Mouse (Mus musculus) CH12.LX (cell line): ENCODE data around the gene Lgals4. TPM values are rescaled to one million over a fixed set of nuclear protein-coding genes. Genes with fewer than 3 reads are reported as not detected.

Experiments
- DNase-seq: peaks from one replicate; pipeline ENCODE4 v3.0.0-alpha.2; 2013; ENCODE audit errors: extremely low read depth
- H3K27ac ChIP-seq: 2 replicates; pipeline ENCODE4 v1.5.1; 2012; ENCODE audit warnings: low read depth, mild to moderate bottlenecking, control low read depth, moderate library complexity; ENCODE audit not compliant: insufficient read depth
- H3K27me3 ChIP-seq: replicated peaks from 2 replicates; pipeline ENCODE3; 2012; ENCODE audit warnings: inconsistent platforms
- H3K36me3 ChIP-seq, 2 experiments: replicated peaks in 1 of 2; 2 replicates each; pipeline versions ENCODE3 to v1.6.1; 2012; ENCODE audit warnings: inconsistent platforms in 1 of 2, low read length in 1 of 2, mild to moderate bottlenecking in 1 of 2, mixed read lengths in 1 of 2, moderate library complexity in 1 of 2; ENCODE audit not compliant: control insufficient read depth in 1 of 2, insufficient read depth in 1 of 2
- H3K4me1 ChIP-seq, 2 experiments: 2 replicates each; pipeline ENCODE4 v1.6.1; 2012; ENCODE audit warnings: inconsistent platforms in 1 of 2, moderate library complexity in 1 of 2; ENCODE audit not compliant: insufficient read depth in 2 of 2, control insufficient read depth in 1 of 2
- H3K4me2 ChIP-seq: 2 replicates; pipeline ENCODE4 v1.6.1; 2012; ENCODE audit warnings: low read depth, mild to moderate bottlenecking, control low read depth; ENCODE audit not compliant: poor library complexity, insufficient read depth, severe bottlenecking
- H3K4me3 ChIP-seq, 3 experiments: fragments of 150-350 bp in 1 of 3; sonication (generic) in 1 of 3; replicated peaks in 1 of 3; 2 replicates each; pipeline versions ENCODE3 to v1.5.1; 2011 to 2012; ENCODE audit warnings: low read depth in 2 of 3, low read length in 2 of 3, mild to moderate bottlenecking in 2 of 3, moderate library complexity in 2 of 3, control low read depth in 1 of 3, improper control_type of control experiment in 1 of 3, inconsistent platforms in 1 of 3, mixed read lengths in 1 of 3; ENCODE audit not compliant: poor library complexity in 1 of 3
- H3K79me2 ChIP-seq: replicated peaks from 2 replicates; pipeline ENCODE4 v1.6.1; 2012; ENCODE audit warnings: mild to moderate bottlenecking, moderate library complexity; ENCODE audit not compliant: control insufficient read depth, poor library complexity, insufficient read depth, severe bottlenecking; ENCODE audit errors: extremely low read depth
- H3K9ac ChIP-seq: 2 replicates; pipeline ENCODE4 v1.6.1; 2012; ENCODE audit warnings: low read depth, mild to moderate bottlenecking, control low read depth, moderate library complexity; ENCODE audit not compliant: insufficient read depth
- H3K9me3 ChIP-seq: replicated peaks from 2 replicates; pipeline ENCODE3; 2012; ENCODE audit warnings: low read length, inconsistent platforms, mixed read lengths
- CHD2 ChIP-seq: IDR thresholded peaks from 2 replicates; pipeline ENCODE4 v1.6.1; 2011; ENCODE audit warnings: low read length, improper control_type of control experiment
- CTCF ChIP-seq, 2 experiments: IDR thresholded peaks in 1 of 2; conservative IDR thresholded peaks in 1 of 2; 2 replicates each; pipeline ENCODE4 v1.5.1; 2011 to 2012; ENCODE audit warnings: low read depth in 2 of 2, low read length in 2 of 2, improper control_type of control experiment in 1 of 2, inconsistent platforms in 1 of 2, mild to moderate bottlenecking in 1 of 2, moderate library complexity in 1 of 2
- ETS1 ChIP-seq: conservative IDR thresholded peaks from 2 replicates; pipeline ENCODE4 v1.6.1; 2012; ENCODE audit warnings: low read depth, mild to moderate bottlenecking, inconsistent platforms, low read length, improper control_type of control experiment, moderate library complexity
- HCFC1 ChIP-seq: IDR thresholded peaks from 2 replicates; pipeline ENCODE4 v1.6.1; 2012; ENCODE audit warnings: low read depth, mild to moderate bottlenecking, inconsistent platforms, low read length, improper control_type of control experiment
- IRF4 ChIP-seq: IDR thresholded peaks from 2 replicates; pipeline ENCODE4 v1.6.1; 2014; ENCODE audit warnings: low read depth, mild to moderate bottlenecking, inconsistent platforms, low read length, improper control_type of control experiment
- JUN ChIP-seq: IDR thresholded peaks from 2 replicates; pipeline ENCODE4 v1.6.1; 2011; ENCODE audit warnings: low read depth, mild to moderate bottlenecking, low read length, improper control_type of control experiment, moderate library complexity; ENCODE audit not compliant: insufficient read depth
- NELFE ChIP-seq: IDR thresholded peaks from 2 replicates; pipeline ENCODE4 v1.6.1; 2011; ENCODE audit warnings: low read depth, low read length, improper control_type of control experiment
- NRF1 ChIP-seq: IDR thresholded peaks from 2 replicates; pipeline ENCODE4 v1.6.1; 2014; ENCODE audit warnings: low read depth, mild to moderate bottlenecking, inconsistent platforms, low read length, improper control_type of control experiment, moderate library complexity
- PAX5 ChIP-seq: IDR thresholded peaks from 2 replicates; pipeline ENCODE4 v1.6.1; 2012; ENCODE audit warnings: low read length, inconsistent platforms, mixed read lengths
- RAD21 ChIP-seq: IDR thresholded peaks from 2 replicates; pipeline ENCODE4 v1.6.1; 2011; ENCODE audit warnings: low read depth, mild to moderate bottlenecking, low read length, improper control_type of control experiment, moderate library complexity
- TCF12 ChIP-seq: IDR thresholded peaks from 2 replicates; pipeline ENCODE4 v1.6.1; 2014; ENCODE audit warnings: low read depth, mild to moderate bottlenecking, inconsistent platforms, low read length, improper control_type of control experiment
- USF2 ChIP-seq: conservative IDR thresholded peaks from 2 replicates; pipeline ENCODE4 v1.6.1; 2011; ENCODE audit warnings: low read depth, low read length, improper control_type of control experiment
- ZC3H11A ChIP-seq: IDR thresholded peaks from 2 replicates; pipeline ENCODE4 v1.6.1; 2012; ENCODE audit warnings: low read depth, mild to moderate bottlenecking, inconsistent platforms, low read length, improper control_type of control experiment
- ZMIZ1 ChIP-seq: IDR thresholded peaks from 2 replicates; pipeline ENCODE4 v1.6.1; 2012; ENCODE audit warnings: low read depth, mild to moderate bottlenecking, inconsistent platforms, low read length, improper control_type of control experiment
- ZNF384 ChIP-seq: IDR thresholded peaks from 2 replicates; pipeline ENCODE4 v1.6.1; 2012; ENCODE audit warnings: low read depth, low read length, improper control_type of control experiment, inconsistent platforms
- dilution Hi-C: fragments of 300-500 bp; cut with MboI; formaldehyde crosslinking; loops from 2 replicates; pipeline ENCODE4 v1.14.3; 2020; ENCODE audit warnings: low sequenced_read_pairs; ENCODE audit not compliant: extremely low pct_unique_long_range_greater_than_20kb, extremely low pct_ligation_motif_present
- in situ Hi-C: fragments of 300-500 bp; cut with MboI; formaldehyde crosslinking; loops from 3 replicates; pipeline ENCODE4 v1.14.3; 2019; ENCODE audit warnings: low sequenced_read_pairs, low pct_ligation_motif_present, low pct_unique_long_range_greater_than_20kb, mixed read lengths
- polyA plus RNA-seq: library from polyadenylated mRNA; unstranded; fragments of >175 nt; gene quantifications from 2 replicates; pipeline ENCODE4 v1.2.1, GENCODE M21; 2012; ENCODE audit warnings: low read depth; ENCODE audit not compliant: insufficient read length
- total RNA-seq, 2 experiments: library from RNA; depleted of rRNA; stranded (reverse); fragments of 300-350 nt in 1 of 2; fragments of >200 nt in 1 of 2; gene quantifications; 2 replicates each; pipeline ENCODE4 v1.2.3; 2012 to 2014

Lgals4 gene
- total and polyA plus RNA-seq, 3 experiments = 2.6 to 7.0 (median 6.5) TPM

GRCm38 (mm10) chr7:28877155-28877554 is 43.5 kb downstream of the Lgals4 start:
- H3K4me1 ChIP-seq = peaks cover 3 to 14% of the 10 kb centered on the region in 2 experiments; a peak in 3 of 4 replicates
- H3K27ac ChIP-seq = no peak overlapping the region
- in situ Hi-C loops = no loop called here
- H3K36me3 ChIP-seq = no peaks in the 10 kb centered on the region
- no peak overlapping the region for H3K9ac ChIP-seq
- no peaks in the 10 kb centered on the region for H3K79me2 ChIP-seq
- dilution Hi-C loops = no loop called here
- H3K4me2 ChIP-seq = no peak overlapping the region
- no peaks in the 10 kb centered on the region for H3K27me3 ChIP-seq
- no peak for DNase-seq
- no peak overlapping the region for H3K4me3 ChIP-seq
- TF ChIP-seq PAX5 = no peak
- TF ChIP-seq ETS1 = no peak
- no peak for TF ChIP-seq USF2
- no peak for TF ChIP-seq ZC3H11A
- no peak for TF ChIP-seq HCFC1
- TF ChIP-seq JUN = no peak
- no peak for TF ChIP-seq NRF1
- no peak for TF ChIP-seq ZMIZ1
- TF ChIP-seq CHD2 = no peak
- no peak for TF ChIP-seq ZNF384
- no peak for TF ChIP-seq RAD21
- TF ChIP-seq TCF12 = no peak
- TF ChIP-seq NELFE = no peak
- H3K9me3 ChIP-seq = no peaks in the 10 kb centered on the region

- dilution Hi-C loops = no loop called here
- Histone ChIP-seq H3K27me3 (no peaks in the 10 kb centered on the region), H3K4me2 (no peak overlapping the region), H3K27ac (no peak overlapping the region), H3K9me3 (no peaks in the 10 kb centered on the region), H3K4me1 (peaks cover 3 to 14% of the 10 kb centered on the region in 2 experiments; a peak in 3 of 4 replicates), H3K4me3 (no peak overlapping the region), H3K79me2 (no peaks in the 10 kb centered on the region), H3K36me3 (no peaks in the 10 kb centered on the region), H3K9ac (no peak overlapping the region)
- in situ Hi-C loops = no loop called here
- TF ChIP-seq IRF4 (no peak), CTCF (conservative IDR thresholded peaks at IDR 0.05 in 1 of 2, IDR thresholded peaks at IDR 0.05 in 1 of 2; ENCODE audit: low read depth in 2 of 2, low read length in 2 of 2) (no peak), USF2 (no peak)
- DNase-seq = no peak
These were observed 44.2 kb downstream of the Lgals4 start for GRCm38 (mm10) chr7:28877856-28878255.
